Mouse (Mus musculus) urinary bladder, postnatal 36 days (tissue): Measurements from ENCODE around the gene Ttc8.
"Not testable (repeated sequence)": the region's sequence is repeated elsewhere in the genome, so short reads cannot be mapped to it uniquely, and the experiment has no call there.

Source experiments
- DNase-seq, 2 experiments: peaks; one replicate each; pipeline ENCODE4 v3.0.0; 2022; ENCODE audit warnings: low spot score in 2 of 2, mixed read lengths in 1 of 2

Ttc8 gene

GRCm38 (mm10) chr12:98920194-98920991 is at the start of gene Ttc8:
Gene Ttc8, plus strand, starts transcription at chr12:98920574.
- peak; percentile 80 to 84 for DNase-seq

- DNase-seq = no peak
Observed at GRCm38 (mm10) chr12:98872836-98873235, 47.5 kb upstream of the Ttc8 start.

DNA sequence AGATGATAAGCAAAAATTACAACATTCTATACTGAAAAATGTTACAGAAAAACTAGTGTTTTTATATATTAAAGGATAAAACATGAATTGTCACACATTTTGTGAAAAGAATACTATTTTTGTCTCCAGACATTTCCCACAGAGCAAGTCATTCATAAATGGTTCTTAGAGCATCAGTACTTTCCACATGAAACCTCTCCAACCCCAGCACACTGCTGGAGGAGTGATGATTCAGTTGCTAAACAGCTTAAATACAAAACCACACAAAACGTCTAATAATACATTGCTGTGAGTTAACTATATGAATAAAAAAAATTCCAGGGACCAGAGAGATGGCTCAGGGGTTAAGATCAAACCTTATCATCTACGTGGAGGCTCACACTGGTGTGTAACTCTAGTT is 45.2 kb upstream of the Ttc8 start:
- DNase-seq = no peak

GRCm38 (mm10) chr12:98878693-98879092 is 41.7 kb upstream of the Ttc8 start:
- no peak for DNase-seq

DNA sequence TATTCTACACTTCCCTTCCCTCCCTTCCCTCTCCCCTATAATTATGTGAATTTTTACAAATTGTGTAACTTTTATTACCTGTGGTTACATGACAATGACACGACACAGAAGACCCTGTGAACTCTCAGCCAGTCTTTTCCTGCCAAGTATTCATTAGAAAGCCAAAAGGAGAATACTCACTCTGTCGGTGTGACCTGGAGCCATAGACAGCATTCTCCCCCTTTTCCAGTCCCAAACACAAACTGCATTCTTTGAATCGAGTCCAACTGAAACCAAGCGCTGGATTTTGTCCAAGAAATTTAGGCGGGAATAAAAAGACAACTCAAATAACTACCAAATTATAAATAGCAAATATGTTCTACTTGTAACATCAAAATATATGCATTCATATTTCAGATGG is 38.6 kb upstream of the Ttc8 start:
- DNase-seq = no peak

DNA sequence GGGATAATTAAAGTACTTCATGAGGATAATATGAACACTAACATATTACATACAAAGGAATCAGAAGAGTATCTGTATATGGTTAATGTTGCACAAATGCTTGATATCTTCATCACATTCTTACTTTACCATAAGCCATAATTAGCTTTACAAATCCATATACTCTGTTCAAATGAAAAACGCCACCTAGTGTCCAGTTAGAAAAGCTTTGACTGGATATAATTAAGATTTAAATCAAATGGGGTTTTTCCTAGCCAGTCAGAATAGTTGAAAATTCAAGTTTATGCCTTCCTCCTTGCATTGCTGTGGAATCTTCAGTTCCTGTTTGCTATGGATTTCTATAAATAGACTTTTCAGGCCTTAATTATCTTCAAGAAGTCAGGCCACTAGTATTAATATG is 35.9 kb upstream of the Ttc8 start:
- no peak for DNase-seq

DNA sequence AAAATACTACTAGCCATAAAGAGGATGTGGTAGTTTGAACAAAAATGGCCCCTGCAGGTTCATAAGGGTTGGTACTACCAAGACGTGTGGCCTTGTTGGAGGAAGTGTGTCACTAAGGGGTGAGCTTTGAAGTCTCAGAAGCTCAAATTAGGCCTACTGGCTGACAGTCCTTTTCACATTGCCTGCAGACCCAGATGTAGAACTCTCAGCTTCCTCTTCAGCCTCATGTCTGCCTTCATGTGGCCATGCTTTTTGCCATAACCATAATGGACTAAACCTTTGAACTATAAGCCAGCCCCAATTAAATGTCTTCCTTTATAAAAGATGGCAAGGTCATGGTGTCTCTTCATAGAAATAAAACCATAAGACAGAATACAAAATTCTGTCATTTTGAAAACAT is 23.6 kb upstream of the Ttc8 start:
- DNase-seq = no peak

DNA sequence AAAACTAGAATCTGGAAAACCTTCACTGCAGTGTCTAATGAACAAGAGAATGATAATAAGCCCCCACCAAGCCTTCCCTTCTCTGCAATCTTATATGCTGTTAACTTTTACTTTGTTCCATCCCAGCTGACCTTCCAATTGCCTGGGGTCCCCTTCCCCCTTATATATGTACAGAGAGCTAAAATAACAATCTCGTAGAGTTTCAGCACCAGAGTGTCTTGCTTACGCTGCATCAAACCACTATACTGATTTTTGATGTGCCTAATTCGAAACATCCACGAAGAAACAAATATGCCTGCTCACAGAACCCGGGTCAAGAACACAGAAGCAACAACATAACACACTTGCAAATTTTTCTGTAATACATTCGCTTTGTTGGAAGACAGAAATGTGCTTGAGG is 20.7 kb upstream of the Ttc8 start:
- no peak for DNase-seq

GRCm38 (mm10) chr12:98900341-98900880 is 20.0 kb upstream of the Ttc8 start:
- no peak for DNase-seq

DNA sequence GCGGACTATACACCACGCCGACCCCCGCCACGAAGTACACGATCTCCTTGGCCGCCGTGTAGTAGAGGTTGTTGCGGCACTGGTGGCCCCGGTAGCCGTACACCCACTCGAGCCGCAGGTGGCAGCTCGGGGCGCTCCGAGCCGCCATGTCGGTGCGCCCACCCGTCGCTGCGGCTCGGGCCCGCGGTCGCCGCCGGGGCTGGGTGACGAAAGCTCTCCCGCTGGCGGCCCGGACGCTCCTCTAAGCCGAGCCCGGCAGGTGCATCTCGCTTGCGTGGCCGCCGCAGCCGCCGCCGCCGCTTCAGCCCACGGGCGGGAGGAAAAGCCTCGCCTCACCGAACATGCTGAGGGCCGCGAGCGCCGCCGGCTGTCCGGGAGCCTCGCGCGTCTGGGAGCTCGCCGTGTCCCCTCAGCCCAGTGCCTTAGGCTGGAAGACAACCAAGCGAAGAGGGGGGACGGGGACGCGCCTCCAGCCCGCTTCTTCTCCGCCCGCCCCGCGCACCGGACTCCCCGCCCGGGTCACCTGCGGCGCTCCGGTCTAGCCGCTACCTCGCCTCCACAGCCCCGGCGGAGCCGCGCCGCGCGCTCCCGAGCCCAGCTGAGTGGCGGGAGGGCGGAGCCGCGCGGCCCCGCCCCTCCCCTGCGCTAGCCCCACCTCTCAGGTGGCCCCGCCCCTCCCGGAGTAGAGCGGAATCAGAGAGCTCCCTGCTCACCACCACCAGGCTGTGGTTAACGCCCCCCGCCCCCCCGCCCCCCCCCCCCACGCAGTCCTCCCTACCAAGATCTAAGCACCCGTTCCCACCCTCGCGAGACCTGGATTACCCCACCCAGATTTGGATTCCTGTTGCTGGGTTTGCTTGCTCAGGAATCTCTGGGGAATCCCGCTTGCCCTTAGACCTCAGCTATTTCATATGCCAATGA is 19.2 kb upstream of the Ttc8 start, which contains the start of gene Eml5:
TSS of gene Eml5 (minus strand) at position 604 of the 921 bp plus-strand sequence.
- peak; percentile 66 to 72 for DNase-seq

- no peak for DNase-seq
Observed at GRCm38 (mm10) chr12:98905466-98905865, 14.9 kb upstream of the Ttc8 start.

GRCm38 (mm10) chr12:98910096-98910495 is 10.3 kb upstream of the Ttc8 start:
- no peak for DNase-seq

DNA sequence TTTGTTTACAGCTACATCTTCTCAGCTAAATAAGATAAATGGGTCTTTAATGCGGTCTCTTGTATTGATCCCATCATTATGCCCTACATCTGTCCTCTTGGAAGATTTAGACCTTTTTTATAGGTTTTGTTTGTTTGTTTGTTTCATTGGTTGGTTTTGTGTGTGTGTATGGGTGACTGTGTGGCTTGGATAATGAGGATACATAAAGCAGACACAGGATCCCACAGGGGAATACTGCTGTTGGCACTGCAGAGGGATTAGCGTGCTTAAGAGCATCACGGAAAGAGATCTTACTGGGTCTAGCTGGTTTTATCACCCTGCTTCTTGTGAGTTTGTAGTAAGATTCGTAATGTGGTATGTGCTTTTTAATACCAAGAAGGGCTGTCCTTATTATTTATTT is 10.8 kb downstream of the Ttc8 start:
- DNase-seq = no peak

- no peak for DNase-seq
Observed at GRCm38 (mm10) chr12:98932441-98932840, 12.1 kb downstream of the Ttc8 start.

- DNase-seq = no peak
Observed at GRCm38 (mm10) chr12:98932856-98933255, 12.5 kb downstream of the Ttc8 start.

- DNase-seq = not testable (repeated sequence)
Observed at GRCm38 (mm10) chr12:98951295-98951694, 30.9 kb downstream of the Ttc8 start.

DNA sequence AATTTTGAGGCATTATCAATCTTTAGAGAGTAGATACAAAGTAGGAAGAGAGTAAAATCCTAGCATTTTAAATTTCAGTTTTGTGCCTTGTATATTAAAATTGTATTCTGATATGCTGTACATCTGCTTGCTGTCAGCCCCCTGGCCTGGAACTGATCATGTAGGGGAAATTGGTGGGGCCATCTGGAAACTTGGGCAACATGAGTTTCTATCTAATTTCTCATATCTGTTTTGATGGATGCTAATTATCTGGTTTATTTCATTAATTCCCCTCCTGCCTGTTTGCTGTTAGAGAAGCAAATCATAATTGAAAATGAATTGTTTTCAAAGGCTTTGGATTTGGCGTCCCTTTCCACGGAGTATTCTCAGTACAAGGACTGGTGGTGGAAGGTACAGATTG is 36.6 kb downstream of the Ttc8 start:
- no peak for DNase-seq

DNA sequence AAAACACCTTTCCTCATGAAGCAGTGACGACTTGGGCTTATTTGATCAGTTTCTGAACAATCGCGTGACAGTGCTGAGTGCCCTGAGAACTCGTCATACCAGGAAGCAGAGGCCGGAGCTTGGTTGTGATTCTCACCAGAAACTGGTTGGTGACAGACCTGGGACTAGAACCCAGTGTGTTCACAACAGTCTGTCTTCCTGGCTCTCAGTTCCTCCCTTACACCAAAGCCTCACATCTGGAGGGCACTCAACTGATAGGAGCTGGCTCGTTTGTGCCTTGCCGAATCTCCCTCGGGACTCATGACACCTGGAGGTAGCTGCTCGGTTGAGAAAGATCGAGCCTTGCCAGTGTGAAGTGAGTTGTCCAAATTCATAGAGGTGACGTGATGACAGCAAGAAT is 37.1 kb downstream of the Ttc8 start:
- no peak for DNase-seq

DNA sequence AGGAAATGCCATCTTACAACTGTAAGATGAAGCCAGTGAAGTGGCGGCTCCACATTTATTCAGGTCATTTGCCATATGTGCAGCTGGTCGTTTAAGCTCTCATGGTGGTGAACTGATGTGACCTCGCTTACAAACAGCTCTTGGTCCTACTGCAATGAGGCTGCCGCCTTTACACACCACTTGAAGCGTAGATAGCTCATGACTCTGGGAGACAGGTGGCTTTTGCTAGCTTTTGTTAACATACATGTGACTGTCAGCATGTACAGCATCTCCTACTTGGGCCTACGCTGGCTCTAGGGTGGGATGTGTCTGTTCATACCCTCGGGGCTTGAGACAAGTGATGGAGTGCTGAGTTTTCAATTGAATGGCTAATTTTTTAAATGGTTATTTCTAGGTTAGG is 40.6 kb downstream of the Ttc8 start:
- no peak for DNase-seq

- DNase-seq = no peak
Observed at GRCm38 (mm10) chr12:98961415-98961814, 41.0 kb downstream of the Ttc8 start.

GRCm38 (mm10) chr12:98965441-98966135 is 45.2 kb downstream of the Ttc8 start:
- peak in 1 of 2 experiments; percentile 10 for DNase-seq

DNA sequence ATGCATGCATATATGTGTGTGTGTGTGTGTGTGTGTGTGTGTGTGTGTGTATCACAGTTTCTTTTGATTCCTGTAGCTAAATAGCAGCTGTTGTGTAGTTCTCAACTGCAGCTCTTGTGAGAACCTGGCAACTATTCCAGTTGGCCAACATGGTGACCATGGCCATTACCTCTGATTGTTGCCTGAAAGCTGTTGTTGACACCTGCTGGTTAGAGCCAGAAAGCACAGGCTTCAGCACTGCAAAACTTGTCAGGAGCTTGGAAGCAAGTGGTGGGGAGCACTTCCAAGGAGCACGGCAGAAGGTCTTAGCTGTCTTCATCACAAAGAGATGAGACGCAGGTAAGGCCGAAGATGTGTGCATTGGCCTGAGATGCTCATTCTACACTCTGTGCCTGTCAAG is 51.9 kb downstream of the Ttc8 start:
- DNase-seq = no peak
